Mouse (Mus musculus) macrophage (primary cell): ENCODE measurements at regions not wholly inside any gene's neighbourhood (a gene's known extent, or its start where the extent isn't known, plus 50 kb on each side); places are given as distances from the start of the nearest gene placed in this dataset.

Source experiments
- H3K27ac ChIP-seq: fragments of 350-480 bp; formaldehyde crosslinking; 2 replicates; pipeline ENCODE4 v1.9.0; 2021
- H3K36me3 ChIP-seq: fragments of 350-480 bp; formaldehyde crosslinking; 2 replicates; pipeline ENCODE4 v1.9.0; 2021; ENCODE audit errors: inconsistent target
- H3K4me3 ChIP-seq: fragments of 350-480 bp; formaldehyde crosslinking; 2 replicates; pipeline ENCODE4 v1.9.0; 2021; ENCODE audit errors: inconsistent target
- H3K79me2 ChIP-seq: fragments of 350-480 bp; formaldehyde crosslinking; 2 replicates; pipeline ENCODE4 v1.9.0; 2021; ENCODE audit errors: inconsistent target
- WGBS: methylation state at CpG from one replicate; pipeline ENCODE4 v1.1.7; 2026; ENCODE audit warnings: inconsistent platforms; ENCODE audit not compliant: missing documents; 5-methylcytosine and 5-hydroxymethylcytosine counted together

GRCm38 (mm10) chr10:17656305-17656704, 66.7 kb upstream of the Cited2 start:
- no peak overlapping the region for H3K4me3 ChIP-seq
- H3K79me2 ChIP-seq, result no peaks in the 10 kb centered on the region
- no peak overlapping the region for H3K27ac ChIP-seq
- 84% methylated on average over 10 of the region's 10 CpGs for WGBS
- H3K36me3 ChIP-seq, result no peaks in the 10 kb centered on the region

DNA sequence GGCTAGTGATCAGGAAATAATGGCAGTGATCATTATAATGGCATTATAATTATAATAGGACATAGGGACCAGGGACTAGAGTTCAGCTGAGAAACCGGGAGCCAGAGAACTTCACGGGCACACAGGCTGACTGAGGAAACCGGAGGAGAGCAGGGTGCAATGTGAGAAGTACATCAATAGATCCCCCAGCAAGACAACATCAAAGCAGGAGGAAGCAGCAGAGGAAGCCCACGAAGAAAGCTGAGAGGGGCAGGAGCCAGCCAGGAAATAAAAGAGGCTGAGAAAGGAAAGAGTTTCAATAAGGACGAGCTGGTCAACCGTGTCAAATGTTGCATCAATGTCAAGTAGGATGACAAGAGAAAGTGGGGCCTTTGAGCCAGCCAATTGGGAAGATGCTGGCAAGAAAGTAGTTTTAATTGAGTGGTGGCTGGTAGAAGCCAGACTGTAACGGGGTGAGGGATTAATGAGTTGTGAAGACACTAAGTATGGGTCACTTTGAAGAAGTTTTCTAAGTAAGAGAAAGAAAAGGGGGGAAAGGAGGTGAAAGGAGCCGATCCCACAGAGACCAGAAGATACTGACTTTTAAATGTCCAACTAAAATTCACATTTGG, 66.0 kb upstream of the Cited2 start:
- no peaks in the 10 kb centered on the region for H3K79me2 ChIP-seq
- H3K36me3 ChIP-seq, result no peaks in the 10 kb centered on the region
- WGBS, result 46% methylated on average over 8 of the region's 8 CpGs
- H3K4me3 ChIP-seq, result no peak overlapping the region
- H3K27ac ChIP-seq, result no peak overlapping the region

- Histone ChIP-seq H3K36me3 (no peaks in the 10 kb centered on the region), H3K79me2 (no peaks in the 10 kb centered on the region), H3K27ac (no peak overlapping the region), H3K4me3 (no peak overlapping the region)
- WGBS, result 98% methylated on average over 9 of the region's 9 CpGs
Observed at GRCm38 (mm10) chr10:17659575-17659974, 63.4 kb upstream of the Cited2 start.

GRCm38 (mm10) chr10:17660836-17661452, 62.1 kb upstream of the Cited2 start:
- H3K79me2 ChIP-seq, result no peaks in the 10 kb centered on the region
- 37% methylated on average over 5 of the region's 5 CpGs for WGBS
- H3K27ac ChIP-seq, result peak overlapping the region; percentile 59
- H3K4me3 ChIP-seq, result no peak overlapping the region
- H3K36me3 ChIP-seq, result no peaks in the 10 kb centered on the region

GRCm38 (mm10) chr10:17666089-17666488, 56.9 kb upstream of the Cited2 start:
- Histone ChIP-seq H3K27ac (no peak overlapping the region), H3K4me3 (no peak overlapping the region), H3K36me3 (no peaks in the 10 kb centered on the region), H3K79me2 (no peaks in the 10 kb centered on the region)
- 87% methylated on average over 3 of the region's 3 CpGs for WGBS

DNA sequence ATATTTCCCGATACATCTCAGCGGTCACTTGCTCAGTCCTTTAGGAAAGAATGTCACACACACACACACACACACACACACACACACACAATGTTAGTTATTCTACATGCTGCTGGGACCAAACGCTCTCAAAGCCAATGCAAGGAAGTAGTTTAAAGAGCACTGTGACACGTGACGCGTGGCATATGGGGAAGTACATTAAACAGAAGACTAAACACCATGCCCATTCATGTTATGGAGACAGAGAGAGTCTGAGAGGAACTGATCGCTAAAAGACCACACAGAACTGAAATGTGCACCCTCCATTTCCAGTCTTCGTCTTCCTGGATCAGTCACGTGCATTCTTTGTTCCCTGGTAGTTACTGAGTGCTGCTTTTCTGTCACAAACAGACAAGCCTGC, 53.6 kb upstream of the Cited2 start:
- Histone ChIP-seq H3K4me3 (no peak overlapping the region), H3K27ac (peak overlapping the region; percentile 28), H3K79me2 (no peaks in the 10 kb centered on the region), H3K36me3 (no peaks in the 10 kb centered on the region)
- 30% methylated on average over 9 of the region's 9 CpGs for WGBS
